In the genomic region with DNA sequence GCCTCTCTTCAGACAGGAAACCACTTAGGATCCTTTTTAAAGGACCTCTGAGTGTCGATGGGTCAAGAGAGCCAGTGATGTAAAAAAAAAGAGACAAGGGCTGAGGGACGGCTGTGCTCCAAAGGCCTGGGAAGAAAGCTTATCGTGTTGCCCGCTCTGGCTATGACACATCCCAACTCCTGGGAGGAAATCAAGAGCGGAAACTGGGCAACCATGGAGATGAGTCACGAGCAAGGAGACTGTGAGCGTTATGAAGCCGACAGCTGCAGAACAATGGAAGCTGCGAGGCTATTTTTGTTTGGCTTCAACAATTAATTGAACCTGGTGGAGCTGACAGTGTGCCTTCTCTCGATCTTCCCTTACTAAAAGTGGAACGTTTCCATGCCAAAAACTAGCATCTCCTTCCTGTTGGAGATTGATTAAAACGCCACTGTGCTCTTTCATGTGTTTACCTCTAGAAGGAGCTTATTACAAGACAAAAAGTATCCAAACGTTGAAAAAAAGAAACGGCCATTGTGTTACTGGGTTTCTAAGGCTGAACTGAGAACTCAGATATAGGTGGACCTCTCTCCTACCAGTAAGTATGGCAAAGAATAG, we compare ENCODE assay signal across 8 mouse cellular contexts.
A peak's percentile ranks its signal among the peaks of the same experiment; 100 is the strongest.
DNase-seq lines count a peak whose midpoint lies in the region; ATAC-seq and TF ChIP-seq lines count a peak whose summit lies in the region.

No protein-coding gene starts in this region.

- peak; percentile 25; the same call in 1 of the 2 replicates for ATAC-seq in intestine, embryonic 15.5 days
- no peak for ATAC-seq in intestine, postnatal 0 days
- peak; percentile 66 for ATAC-seq in liver, postnatal 0 days
- no peak for ATAC-seq in forebrain, embryonic 14.5 days

- WGBS in intestine, embryonic 15.5 days, result 66% methylated on average over 14 of the region's 14 CpGs
- 67% methylated on average over 14 of the region's 14 CpGs for WGBS in intestine, postnatal 0 days
- 29% methylated on average over 14 of the region's 14 CpGs for WGBS in liver, postnatal 0 days (ENCODE audit: insufficient replicate concordance)
- WGBS in forebrain, embryonic 14.5 days, result 76% methylated on average over 14 of the region's 14 CpGs

- TF ChIP-seq CTCF in intestine, postnatal 0 days (IDR thresholded peaks at IDR 0.05; ENCODE audit: low read depth), result no peak
- TF ChIP-seq CTCF in bone marrow macrophage, adult 2 months (IDR thresholded peaks at IDR 0.05; ENCODE audit: low read depth, low read length), result no peak
- TF ChIP-seq CTCF in liver, postnatal 0 days (IDR thresholded peaks at IDR 0.05; ENCODE audit: low read depth), result no peak

- intact Hi-C loops in gastrocnemius, postnatal 14 days (cut with DNase I; ENCODE audit: low total_unique reads), result no loop called here

- no peak for TF ChIP-seq POLR2A in bone marrow macrophage, adult 2 months (IDR thresholded peaks at IDR 0.05; ENCODE audit: borderline replicate concordance, low read depth, low read length)

- H3K4me2 ChIP-seq in intestine, embryonic 15.5 days (replicated peaks), result no peak overlapping the region
- no peak overlapping the region for H3K4me2 ChIP-seq in intestine, postnatal 0 days (replicated peaks; ENCODE audit: low read depth)
- H3K4me2 ChIP-seq in liver, postnatal 0 days (ENCODE audit: low read depth, low read length), result no peak overlapping the region
- no peak overlapping the region for H3K4me2 ChIP-seq in forebrain, embryonic 14.5 days (ENCODE audit: low read length)

- H3K27ac ChIP-seq in intestine, embryonic 15.5 days, result no peak overlapping the region
- no peak overlapping the region for H3K27ac ChIP-seq in intestine, postnatal 0 days (ENCODE audit: low read depth, low read length)
- H3K27ac ChIP-seq in bone marrow macrophage, adult 2 months (ENCODE audit: insufficient read depth, low read depth, low read length), result peak overlapping the region; percentile 50
- no peak overlapping the region for H3K27ac ChIP-seq in liver, postnatal 0 days (ENCODE audit: low read depth)
- no peak overlapping the region for H3K27ac ChIP-seq in forebrain, embryonic 14.5 days (ENCODE audit: low read depth, low read length)

- DNase-seq in gastrocnemius, postnatal 14 days, result peak; percentile 51
- peak; percentile 48 for DNase-seq in kidney, adult 18-20 months
- DNase-seq in liver, postnatal 0 days, result no peak
- no peak for DNase-seq in T-cell, adult 2 months (ENCODE audit: low spot score)
- no peak for DNase-seq in forebrain, embryonic 14.5 days (ENCODE audit: low spot score)

- no peaks in the 10 kb centered on the region for H3K36me3 ChIP-seq in intestine, embryonic 15.5 days
- no peaks in the 10 kb centered on the region for H3K36me3 ChIP-seq in intestine, postnatal 0 days (ENCODE audit: control insufficient read depth, insufficient read depth)
- no peaks in the 10 kb centered on the region for H3K36me3 ChIP-seq in liver, postnatal 0 days (replicated peaks; ENCODE audit: insufficient read depth, low read length)
- H3K36me3 ChIP-seq in forebrain, embryonic 14.5 days (ENCODE audit: control insufficient read depth, insufficient read depth, low read length), result no peaks in the 10 kb centered on the region

- H3K4me3 ChIP-seq in intestine, embryonic 15.5 days (replicated peaks), result no peak overlapping the region
- no peak overlapping the region for H3K4me3 ChIP-seq in intestine, postnatal 0 days (ENCODE audit: low read depth, low read length)
- H3K4me3 ChIP-seq in bone marrow macrophage, adult 2 months (ENCODE audit: insufficient read depth, low read length), result no peak overlapping the region
- H3K4me3 ChIP-seq in liver, postnatal 0 days (ENCODE audit: low read depth, low read length), result no peak overlapping the region
- no peak overlapping the region for H3K4me3 ChIP-seq in forebrain, embryonic 14.5 days (ENCODE audit: low read depth, low read length)

- TF ChIP-seq EP300 in liver, postnatal 0 days (IDR thresholded peaks at IDR 0.05; ENCODE audit: low read depth), result peak; percentile 51; the same call in 1 of the 2 replicates

- H3K27me3 ChIP-seq in intestine, embryonic 15.5 days (replicated peaks), result no peaks in the 10 kb centered on the region
- H3K27me3 ChIP-seq in intestine, postnatal 0 days (replicated peaks; ENCODE audit: control insufficient read depth, insufficient read depth, low read length), result no peaks in the 10 kb centered on the region
- H3K27me3 ChIP-seq in liver, postnatal 0 days (ENCODE audit: insufficient read depth, low read length), result no peaks in the 10 kb centered on the region
- H3K27me3 ChIP-seq in forebrain, embryonic 14.5 days (replicated peaks; ENCODE audit: control insufficient read depth, insufficient read depth, low read length), result no peaks in the 10 kb centered on the region

- no peaks in the 10 kb centered on the region for H3K9me3 ChIP-seq in intestine, embryonic 15.5 days
- H3K9me3 ChIP-seq in intestine, postnatal 0 days (ENCODE audit: control insufficient read depth), result no peaks in the 10 kb centered on the region
- no peaks in the 10 kb centered on the region for H3K9me3 ChIP-seq in liver, postnatal 0 days (ENCODE audit: low read length)
- H3K9me3 ChIP-seq in forebrain, embryonic 14.5 days (replicated peaks; ENCODE audit: control insufficient read depth, low read length), result no peaks in the 10 kb centered on the region

- H3K9ac ChIP-seq in intestine, embryonic 15.5 days, result no peak overlapping the region
- no peak overlapping the region for H3K9ac ChIP-seq in intestine, postnatal 0 days (ENCODE audit: low read depth, low read length)
- H3K9ac ChIP-seq in liver, postnatal 0 days (replicated peaks), result no peak overlapping the region
- H3K9ac ChIP-seq in forebrain, embryonic 14.5 days (ENCODE audit: low read length), result no peak overlapping the region

- no peaks in the 10 kb centered on the region for H3K4me1 ChIP-seq in intestine, embryonic 15.5 days (replicated peaks)
- H3K4me1 ChIP-seq in intestine, postnatal 0 days (replicated peaks; ENCODE audit: control insufficient read depth, insufficient read depth, low read length), result no peaks in the 10 kb centered on the region
- peaks cover 7% of the 10 kb centered on the region for H3K4me1 ChIP-seq in bone marrow macrophage, adult 2 months (ENCODE audit: control insufficient read depth, insufficient read depth, low read length)
- H3K4me1 ChIP-seq in liver, postnatal 0 days (ENCODE audit: insufficient read depth), result no peaks in the 10 kb centered on the region
- H3K4me1 ChIP-seq in forebrain, embryonic 14.5 days (ENCODE audit: control insufficient read depth, insufficient read depth, low read length), result peaks cover 9% of the 10 kb centered on the region

Comparison
In these comparisons a context has a peak if more than half of its experiments do, and no peak if none do; other contexts are left out.
1. ATAC-seq: peak in intestine, embryonic 15.5 days (single experiment) and liver, postnatal 0 days (single experiment); none in intestine, postnatal 0 days (single experiment) and forebrain, embryonic 14.5 days (single experiment).
2. DNase-seq: peak in gastrocnemius, postnatal 14 days (single experiment) and kidney, adult 18-20 months (single experiment); none in liver, postnatal 0 days (single experiment), T-cell, adult 2 months (single experiment) and forebrain, embryonic 14.5 days (single experiment).